Mouse (Mus musculus) small intestine, adult 2 months (tissue): ENCODE results near the gene Pipox. TPM values are rescaled to one million over a fixed set of nuclear protein-coding genes. Genes with fewer than 3 reads are reported as not detected.

Source experiments
- H3K27ac ChIP-seq: fragments of 200-500 bp; 2 replicates; pipeline ENCODE4 v1.5.1; 2012; ENCODE audit warnings: low read depth, low read length, control low read depth, inconsistent platforms; ENCODE audit not compliant: insufficient read depth
- H3K27me3 ChIP-seq: fragments of 200-500 bp; 2 replicates; pipeline ENCODE4 v1.6.1; 2012; ENCODE audit warnings: mild to moderate bottlenecking, moderate library complexity, low read length, inconsistent platforms; ENCODE audit not compliant: control insufficient read depth, insufficient read depth
- H3K36me3 ChIP-seq: fragments of 200-500 bp; 2 replicates; pipeline ENCODE4 v1.6.1; 2012; ENCODE audit warnings: mild to moderate bottlenecking, low read length, control low read depth, inconsistent platforms; ENCODE audit not compliant: control insufficient read depth, insufficient read depth
- H3K4me1 ChIP-seq: fragments of 200-500 bp; 2 replicates; pipeline ENCODE4 v1.6.1; 2012; ENCODE audit warnings: low read length, inconsistent platforms, mixed read lengths; ENCODE audit not compliant: control insufficient read depth, insufficient read depth, insufficient read length
- H3K4me3 ChIP-seq: fragments of 200-500 bp; 2 replicates; pipeline ENCODE4 v1.5.1; 2012; ENCODE audit warnings: low read depth, mild to moderate bottlenecking, control low read depth, inconsistent platforms, low read length, moderate library complexity
- CTCF ChIP-seq: fragments of 200-500 bp; IDR thresholded peaks from 2 replicates; pipeline ENCODE4 v1.5.1; 2012; ENCODE audit warnings: low read depth, mild to moderate bottlenecking, control low read depth, inconsistent platforms, low read length, moderate library complexity, mixed read lengths; ENCODE audit not compliant: insufficient replicate concordance, insufficient read length; ENCODE audit errors: extremely low read depth
- POLR2A ChIP-seq: fragments of 200-500 bp; IDR thresholded peaks from 2 replicates; pipeline ENCODE4 v1.6.1; 2012; ENCODE audit warnings: low read depth, mild to moderate bottlenecking, control low read depth, inconsistent platforms, low read length, moderate library complexity
- WGBS: fragments of 180-500 bp; shearing (Covaris S2); methylation state at CpG from one replicate; pipeline ENCODE4 v1.1.7; 2018; 5-methylcytosine and 5-hydroxymethylcytosine counted together
- polyA plus RNA-seq: library from polyadenylated mRNA; depleted of rRNA; stranded (reverse); fragments of >200 nt; gene quantifications from 2 replicates; pipeline ENCODE4 v1.2.3, GENCODE M21; 2012

Pipox gene
- polyA plus RNA-seq, 1 experiment = 13.8 TPM

DNA sequence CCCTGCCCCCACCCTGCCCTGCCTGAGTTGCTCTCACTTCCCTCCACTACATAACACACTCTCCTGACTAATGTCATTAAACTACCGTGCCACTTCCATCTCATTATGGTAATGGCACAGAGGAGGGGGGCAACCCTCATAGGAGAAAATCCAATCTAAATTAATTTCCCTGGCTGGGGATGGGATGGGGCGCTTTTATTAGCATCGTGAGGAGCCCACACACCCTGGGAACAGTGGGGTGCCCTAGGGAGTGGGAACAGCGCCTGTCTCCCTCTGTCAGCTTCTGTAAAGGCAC is 50.0 kb downstream of the Pipox start:
- no peaks in the 10 kb centered on the region for H3K27me3 ChIP-seq
- no peak overlapping the region for H3K27ac ChIP-seq
- peaks cover 6% of the 10 kb centered on the region; the same call in 1 of the 2 replicates for H3K4me1 ChIP-seq
- no peak overlapping the region for H3K4me3 ChIP-seq
- 89% methylated on average over 4 of the region's 4 CpGs for WGBS
- peaks cover 92% of the 10 kb centered on the region for H3K36me3 ChIP-seq
- TF ChIP-seq CTCF = no peak
- TF ChIP-seq POLR2A = no peak

DNA sequence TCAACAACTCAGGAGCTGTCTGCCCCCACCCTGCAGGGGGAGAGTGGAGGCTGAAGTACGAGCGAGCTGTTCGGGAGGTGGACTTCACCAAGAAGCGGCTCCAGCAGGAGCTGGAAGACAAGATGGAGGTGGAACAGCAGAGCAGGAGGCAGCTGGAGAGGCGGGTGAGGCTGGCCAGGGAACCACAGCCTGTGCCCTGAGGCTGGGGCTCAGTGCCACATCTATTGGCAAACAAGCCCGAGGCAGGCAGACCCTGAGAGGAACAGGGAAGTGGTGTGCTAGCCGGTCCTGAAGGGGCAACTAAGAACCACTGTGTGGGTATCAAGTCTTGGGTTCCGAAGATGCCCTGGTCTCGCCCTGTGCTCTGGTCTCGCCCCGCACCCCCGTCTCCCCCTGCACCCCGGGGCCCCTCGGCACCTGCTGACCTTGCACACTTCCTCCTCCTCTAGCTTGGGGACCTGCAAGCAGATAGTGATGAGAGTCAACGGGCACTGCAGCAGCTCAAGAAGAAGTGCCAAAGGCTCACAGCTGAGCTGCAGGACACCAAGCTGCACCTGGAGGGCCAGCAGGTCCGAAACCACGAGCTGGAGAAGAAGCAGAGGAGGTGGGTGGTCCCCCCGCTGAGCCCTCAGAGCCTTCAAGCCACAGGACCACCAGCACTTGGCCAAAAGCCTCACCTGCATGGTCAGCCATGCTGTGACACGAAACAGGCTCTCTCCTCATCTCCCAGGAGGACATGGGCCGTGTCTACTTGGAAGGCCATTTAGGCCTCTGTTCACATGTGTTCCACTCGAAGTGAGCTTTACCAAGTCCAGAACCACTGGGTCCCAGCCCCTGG is 50.6 kb downstream of the Pipox start:
- Histone ChIP-seq H3K4me3 (no peak overlapping the region), H3K27ac (no peak overlapping the region), H3K4me1 (peaks cover 6% of the 10 kb centered on the region; the same call in 1 of the 2 replicates), H3K36me3 (peaks cover 87% of the 10 kb centered on the region), H3K27me3 (no peaks in the 10 kb centered on the region)
- TF ChIP-seq POLR2A (no peak), CTCF (no peak)
- WGBS = 90% methylated on average over 21 of the region's 21 CpGs

DNA sequence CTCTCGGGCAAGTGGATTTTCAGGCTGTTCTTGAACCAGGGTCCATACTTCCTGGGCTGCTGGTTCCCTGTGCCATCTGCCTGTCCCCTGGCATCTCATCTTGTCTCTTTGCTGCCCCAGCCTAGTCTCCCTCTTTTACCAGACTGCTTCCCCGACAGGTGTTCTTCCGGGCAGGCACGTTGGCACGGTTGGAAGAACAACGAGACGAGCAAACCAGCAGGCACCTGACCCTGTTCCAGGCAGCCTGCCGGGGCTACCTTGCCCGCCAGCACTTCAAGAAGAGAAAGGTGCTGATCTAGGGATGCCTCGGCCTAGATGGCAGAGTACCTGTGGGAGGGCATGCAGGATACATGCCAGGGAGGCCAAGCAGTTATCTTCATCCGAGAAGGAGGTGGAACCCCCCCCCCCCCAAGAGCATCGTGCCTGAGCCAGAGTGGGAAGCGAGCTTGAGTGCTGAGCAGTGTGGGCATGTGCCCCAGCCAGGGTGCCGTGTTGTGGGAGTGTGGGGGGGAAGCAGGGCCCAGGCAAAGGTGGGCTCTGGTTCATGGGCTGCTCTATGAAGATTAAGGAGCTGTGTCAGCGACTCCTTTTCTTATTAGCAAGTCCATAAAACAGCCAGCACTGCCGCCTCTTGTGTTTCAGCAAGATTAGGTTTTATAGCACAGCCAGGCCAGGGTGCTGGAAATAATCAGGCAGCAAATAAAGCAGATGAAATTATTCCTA is 53.2 kb downstream of the Pipox start:
- no peak overlapping the region for H3K27ac ChIP-seq
- H3K4me3 ChIP-seq = no peak overlapping the region
- H3K27me3 ChIP-seq = no peaks in the 10 kb centered on the region
- peaks cover 80% of the 10 kb centered on the region for H3K36me3 ChIP-seq
- WGBS = 91% methylated on average over 16 of the region's 16 CpGs
- H3K4me1 ChIP-seq = no peaks in the 10 kb centered on the region
- TF ChIP-seq CTCF (no peak), POLR2A (no peak)

DNA sequence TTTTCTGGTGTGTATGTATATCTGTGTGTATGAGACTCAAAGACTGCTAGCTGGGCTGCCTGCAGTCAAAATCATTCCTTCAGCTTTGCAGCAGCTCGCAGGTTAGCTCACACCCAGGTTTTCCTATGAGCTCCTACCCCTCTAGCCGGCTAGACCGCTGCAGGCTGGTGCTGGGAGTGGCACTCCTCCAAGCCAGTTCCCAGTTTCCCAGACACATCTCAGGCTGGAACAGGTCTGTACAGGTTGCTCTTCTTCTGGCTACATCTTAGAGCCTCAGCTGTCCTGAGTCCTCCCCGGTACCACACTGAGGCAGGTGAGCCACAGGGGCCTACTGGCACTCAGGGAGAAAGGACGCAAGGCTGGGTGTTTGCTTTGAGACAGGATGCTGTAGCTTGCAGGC is 56.0 kb downstream of the Pipox start:
- H3K36me3 ChIP-seq = peaks cover 72% of the 10 kb centered on the region
- TF ChIP-seq POLR2A (no peak), CTCF (no peak)
- H3K4me1 ChIP-seq = no peaks in the 10 kb centered on the region
- H3K27me3 ChIP-seq = no peaks in the 10 kb centered on the region
- no peak overlapping the region for H3K27ac ChIP-seq
- H3K4me3 ChIP-seq = no peak overlapping the region
- 92% methylated on average over 5 of the region's 5 CpGs for WGBS

DNA sequence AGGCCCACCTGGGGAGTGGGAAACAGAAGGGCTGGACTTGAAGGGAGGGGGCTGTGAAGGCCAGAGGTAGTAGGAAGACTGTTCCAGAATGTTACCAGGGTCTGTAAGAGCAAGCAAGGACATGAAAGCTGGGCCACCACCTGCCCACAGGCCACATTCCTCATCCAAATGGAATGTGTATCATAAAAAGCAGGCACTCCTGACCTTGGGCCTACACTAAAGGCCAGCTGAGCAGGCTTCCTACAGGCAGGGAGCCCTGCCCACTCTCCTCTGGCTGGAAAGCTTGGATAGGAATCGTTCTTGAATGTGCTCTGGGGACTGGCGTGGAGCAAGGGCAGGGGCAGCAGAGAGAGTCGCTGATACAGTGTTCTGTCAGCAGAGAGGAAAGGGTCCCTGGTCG is 57.1 kb downstream of the Pipox start:
- Histone ChIP-seq H3K4me3 (no peak overlapping the region), H3K36me3 (peaks cover 70% of the 10 kb centered on the region), H3K4me1 (no peaks in the 10 kb centered on the region), H3K27me3 (no peaks in the 10 kb centered on the region), H3K27ac (no peak overlapping the region)
- 66% methylated on average over 4 of the region's 4 CpGs for WGBS
- TF ChIP-seq CTCF (no peak), POLR2A (no peak)

DNA sequence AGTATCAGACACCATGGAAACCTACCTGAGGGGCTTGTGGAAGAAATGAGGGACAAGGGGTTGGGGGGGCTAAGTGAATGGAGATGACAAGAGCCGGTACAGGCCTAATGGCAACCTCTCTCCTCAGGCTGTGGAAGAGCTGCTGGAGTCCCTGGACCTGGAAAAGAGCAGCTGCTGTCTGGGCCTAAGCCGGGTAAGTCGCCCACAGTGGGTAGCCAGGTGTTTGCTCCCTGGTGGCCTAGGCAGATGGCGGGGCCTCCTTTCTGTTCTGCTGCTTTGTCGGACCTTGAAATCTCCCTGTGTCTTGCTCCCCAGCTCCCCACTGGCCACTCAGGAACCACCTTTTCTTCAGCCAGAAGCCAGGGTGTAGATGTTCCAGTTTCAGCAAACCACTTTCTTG is 57.6 kb downstream of the Pipox start:
- WGBS = 75% methylated on average over 5 of the region's 5 CpGs
- Histone ChIP-seq H3K4me1 (no peaks in the 10 kb centered on the region), H3K27ac (no peak overlapping the region), H3K36me3 (peaks cover 68% of the 10 kb centered on the region), H3K4me3 (no peak overlapping the region), H3K27me3 (no peaks in the 10 kb centered on the region)
- TF ChIP-seq POLR2A = no peak
- no peak for TF ChIP-seq CTCF

DNA sequence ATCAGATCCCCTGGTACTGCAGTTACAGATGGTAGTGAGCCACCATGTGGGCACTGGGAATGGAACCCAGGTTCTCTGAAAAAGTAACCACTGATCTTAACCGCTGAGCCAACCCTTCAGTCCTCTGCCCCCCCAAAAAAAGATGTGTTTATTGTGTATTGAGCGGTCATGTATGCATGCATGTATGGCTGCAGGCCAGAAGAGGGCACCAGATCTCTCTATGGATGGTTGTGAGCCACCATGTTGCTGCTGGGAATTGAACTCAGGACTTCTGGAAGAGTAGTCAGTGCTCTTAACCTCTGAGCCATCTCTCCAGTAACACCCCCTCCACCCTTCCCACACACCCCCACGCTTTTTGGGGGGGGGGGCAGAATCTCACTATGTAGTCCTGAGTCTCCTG is 58.8 kb downstream of the Pipox start:
- 90% methylated on average over 3 of the region's 3 CpGs for WGBS
- no peaks in the 10 kb centered on the region for H3K27me3 ChIP-seq

More for the DNA sequence above, 58.8 kb downstream of the Pipox start:
- peak; percentile 19; the same call in 1 of the 2 replicates for TF ChIP-seq CTCF
- TF ChIP-seq POLR2A = no peak
- Histone ChIP-seq H3K4me1 (no peaks in the 10 kb centered on the region), H3K27ac (no peak overlapping the region), H3K36me3 (peaks cover 67% of the 10 kb centered on the region), H3K4me3 (no peak overlapping the region)
